Mouse (Mus musculus) forebrain, embryonic 16.5 days (tissue): ENCODE data around the gene Rpgr. TPM values are rescaled to one million over a fixed set of nuclear protein-coding genes. Genes with fewer than 3 reads are reported as not detected.

Experiments
- ATAC-seq: fragments of 200-750 bp; cut with Nextera tagmentation; 2 replicates; pipeline ENCODE4 v1.8.0; 2017; ENCODE audit warnings: mild to moderate bottlenecking, moderate library complexity
- H3K27ac ChIP-seq: fragments of 300-500 bp; sonication (generic); 2 replicates; pipeline ENCODE4 v1.5.1; 2014; ENCODE audit warnings: low read length, control low read depth
- H3K27me3 ChIP-seq: fragments of 300-500 bp; sonication (generic); replicated peaks from 2 replicates; pipeline ENCODE4 v1.6.1; 2014; ENCODE audit warnings: low read length; ENCODE audit not compliant: control insufficient read depth, insufficient read depth
- H3K36me3 ChIP-seq: fragments of 300-500 bp; sonication (generic); 2 replicates; pipeline ENCODE4 v1.6.1; 2014; ENCODE audit not compliant: control insufficient read depth, insufficient read depth
- H3K4me1 ChIP-seq: fragments of 300-500 bp; sonication (generic); replicated peaks from 2 replicates; pipeline ENCODE4 v1.6.1; 2014; ENCODE audit warnings: low read length; ENCODE audit not compliant: control insufficient read depth, insufficient read depth
- H3K4me2 ChIP-seq: fragments of 300-500 bp; sonication (generic); 2 replicates; pipeline ENCODE4 v1.6.1; 2014; ENCODE audit warnings: mild to moderate bottlenecking, low read length, control low read depth
- H3K4me3 ChIP-seq: fragments of 300-500 bp; sonication (generic); replicated peaks from 2 replicates; pipeline ENCODE4 v1.5.1; 2014; ENCODE audit warnings: mild to moderate bottlenecking, low read length, control low read depth
- H3K9ac ChIP-seq: fragments of 300-500 bp; sonication (generic); replicated peaks from 2 replicates; pipeline ENCODE4 v1.6.1; 2014; ENCODE audit warnings: low read depth, low read length, control low read depth
- H3K9me3 ChIP-seq: fragments of 300-500 bp; sonication (generic); 2 replicates; pipeline ENCODE4 v1.6.1; 2016; ENCODE audit warnings: low read length; ENCODE audit not compliant: control insufficient read depth
- WGBS: fragments of 180-500 bp; shearing (Covaris S2); extraction: QIAGEN DNeasy Blood & Tissue Kit; methylation state at CpG from one replicate; pipeline ENCODE4 v1.1.7; 2014; 5-methylcytosine and 5-hydroxymethylcytosine counted together
- polyA plus RNA-seq: library from polyadenylated mRNA; unstranded; fragments of >200 nt; fragmentation: Nextera tagmentation; extraction: Ambion mirVana; gene quantifications from 2 replicates; pipeline ENCODE4 v1.2.1, GENCODE M21; 2015

Gene Rpgr
- polyA plus RNA-seq, 1 experiment from 2014 or later: 42.1 TPM

GRCm38 (mm10) chrX:10063361-10063760, 153.4 kb downstream of the Rpgr start:
- Histone ChIP-seq H3K4me2 (no peak overlapping the region), H3K27ac (no peak overlapping the region), H3K9ac (no peak overlapping the region), H3K4me1 (no peaks in the 10 kb centered on the region), H3K36me3 (no peaks in the 10 kb centered on the region), H3K4me3 (no peak overlapping the region), H3K27me3 (no peaks in the 10 kb centered on the region), H3K9me3 (no peaks in the 10 kb centered on the region)
- WGBS: 79% methylated on average over 2 of the region's 2 CpGs
- no peak for ATAC-seq

GRCm38 (mm10) chrX:10062201-10062600, 154.5 kb downstream of the Rpgr start:
- no peak overlapping the region for H3K4me3 ChIP-seq
- no peak for ATAC-seq
- H3K4me1 ChIP-seq: no peaks in the 10 kb centered on the region
- 54% methylated on average over 4 of the region's 4 CpGs for WGBS
- no peaks in the 10 kb centered on the region for H3K36me3 ChIP-seq
- no peaks in the 10 kb centered on the region for H3K9me3 ChIP-seq
- H3K9ac ChIP-seq: no peak overlapping the region
- H3K4me2 ChIP-seq: no peak overlapping the region
- H3K27me3 ChIP-seq: no peaks in the 10 kb centered on the region
- no peak overlapping the region for H3K27ac ChIP-seq

- Histone ChIP-seq H3K36me3 (no peaks in the 10 kb centered on the region), H3K27me3 (no peaks in the 10 kb centered on the region), H3K27ac (no peak overlapping the region), H3K4me2 (no peak overlapping the region), H3K9ac (no peak overlapping the region), H3K9me3 (no peaks in the 10 kb centered on the region), H3K4me3 (no peak overlapping the region), H3K4me1 (no peaks in the 10 kb centered on the region)
- ATAC-seq: no peak
Observed at GRCm38 (mm10) chrX:10034666-10035065, 182.1 kb downstream of the Rpgr start.

Other genes starting within 250 kb of the Rpgr start
- 3.4 and 5.3 TPM in 2 replicates for gene Srpx, start 99.2 kb downstream of the Rpgr start, polyA plus RNA-seq
- not detected in 2 replicates for gene Otc, start 35.4 kb upstream of the Rpgr start, polyA plus RNA-seq